Mouse (Mus musculus) mesoderm, embryonic 11.5 days (tissue): Measurements from ENCODE around the gene Celf3.
A peak's percentile ranks its signal among the peaks of the same experiment; 100 is the strongest.

Experiments used
- DNase-seq: peaks from one replicate; pipeline ENCODE4 v3.0.0-alpha.2; 2012; ENCODE audit warnings: low read depth, low spot score

Gene Celf3

DNA sequence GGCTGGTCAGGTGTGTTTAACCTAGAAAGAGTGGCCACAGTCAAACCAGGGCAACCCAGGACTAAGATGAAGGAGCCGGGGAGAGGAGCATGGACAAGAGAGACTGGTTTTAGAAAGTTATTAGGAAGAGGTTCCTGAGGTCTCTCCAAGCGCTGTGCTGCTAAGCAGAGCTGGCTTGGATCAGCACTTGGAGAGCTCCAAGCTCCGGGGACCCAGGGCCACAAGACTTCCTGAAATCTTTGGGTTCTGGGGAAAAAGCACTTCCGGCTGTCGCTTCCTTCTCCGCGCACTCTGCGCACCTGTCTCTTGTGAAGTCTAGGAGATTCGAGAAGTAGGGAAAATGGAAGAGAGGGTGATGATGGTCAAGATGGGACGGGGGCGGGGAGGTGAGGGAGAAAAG lies 1.5 kb downstream of the Celf3 start:
- peak; percentile 51 for DNase-seq

DNA sequence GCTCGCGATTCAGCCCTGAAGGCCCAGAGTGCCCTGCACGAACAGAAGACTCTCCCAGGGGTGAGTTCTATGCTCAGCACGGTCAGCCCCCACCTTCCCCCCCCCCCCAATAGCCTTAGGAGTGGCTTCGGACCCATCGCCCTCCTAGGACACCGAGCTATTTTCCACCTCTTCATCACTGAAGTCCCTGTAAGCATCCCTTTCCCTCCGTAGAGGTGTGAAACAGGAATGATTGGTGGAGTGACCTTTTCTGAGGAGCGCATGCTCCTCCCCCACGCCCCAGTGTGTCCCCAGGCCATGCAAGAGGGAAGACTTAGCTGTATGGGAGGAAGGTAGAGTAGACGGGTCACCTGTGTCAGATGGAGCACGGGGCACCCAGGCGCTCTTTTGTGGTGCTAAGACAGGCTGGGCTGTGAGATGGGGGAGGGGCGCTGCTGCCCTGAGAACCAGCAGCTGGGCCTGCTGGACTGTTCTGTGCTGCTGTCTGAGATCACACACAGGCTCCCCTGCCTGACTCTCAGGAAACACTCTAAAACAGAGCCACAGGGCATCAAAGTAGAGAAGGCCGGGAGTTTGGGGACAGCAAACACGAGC lies 2.3 kb downstream of the Celf3 start, which contains the start of gene Riiad1:
Gene Riiad1, minus strand, starts transcription at position 51 of the 594 bp plus-strand sequence.
- DNase-seq, result no peak

DNA sequence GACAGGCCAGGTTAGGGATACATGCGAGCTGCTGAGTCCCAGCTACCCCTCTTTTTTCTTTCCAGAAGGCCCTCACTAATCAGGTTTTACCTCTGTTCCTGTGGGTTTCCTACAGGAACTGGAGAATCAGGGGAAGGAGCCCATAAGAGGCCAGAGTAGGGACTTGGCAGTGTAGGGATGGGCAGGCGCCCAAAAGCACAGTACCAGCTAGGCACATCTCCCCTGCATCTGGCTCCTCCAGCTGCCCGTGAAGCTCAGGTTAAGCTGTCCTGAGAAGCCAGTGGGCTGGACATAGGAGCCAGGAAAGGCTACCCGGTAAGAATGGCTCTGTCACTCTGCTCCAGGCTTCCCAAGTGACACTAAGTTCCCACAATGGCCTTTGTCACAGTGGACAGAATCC lies 3.3 kb downstream of the Celf3 start:
- DNase-seq, result no peak

DNA sequence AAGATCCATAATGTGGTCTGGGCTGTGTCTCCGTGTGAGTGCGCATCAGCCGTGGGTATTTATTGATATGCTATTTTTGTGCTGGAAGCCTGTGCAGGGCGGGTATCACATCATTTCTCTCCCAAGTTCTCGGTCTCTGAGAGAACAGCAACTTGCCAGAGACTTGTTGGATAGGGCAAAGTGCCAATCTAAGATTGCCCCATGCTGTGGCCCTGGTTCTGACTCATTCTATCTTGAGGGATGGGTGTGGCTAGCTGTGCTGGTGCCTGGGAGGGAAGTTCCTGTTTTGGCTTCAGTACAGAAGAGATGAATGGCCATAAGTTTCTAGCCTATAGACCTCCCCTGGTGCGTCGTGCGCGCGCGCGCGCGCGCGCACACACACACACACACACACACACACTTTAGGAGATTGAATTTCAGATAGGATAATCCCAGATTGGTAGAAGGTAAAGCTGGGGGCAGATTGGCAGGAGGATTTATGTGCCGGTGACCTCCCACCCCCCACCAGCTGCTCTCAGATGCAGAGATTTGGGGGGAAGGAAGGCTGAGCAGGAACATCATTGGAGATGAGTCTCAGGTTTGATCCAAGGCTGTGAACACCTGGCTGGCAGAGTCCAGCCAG lies 4.8 kb downstream of the Celf3 start:
- no peak for DNase-seq

DNA sequence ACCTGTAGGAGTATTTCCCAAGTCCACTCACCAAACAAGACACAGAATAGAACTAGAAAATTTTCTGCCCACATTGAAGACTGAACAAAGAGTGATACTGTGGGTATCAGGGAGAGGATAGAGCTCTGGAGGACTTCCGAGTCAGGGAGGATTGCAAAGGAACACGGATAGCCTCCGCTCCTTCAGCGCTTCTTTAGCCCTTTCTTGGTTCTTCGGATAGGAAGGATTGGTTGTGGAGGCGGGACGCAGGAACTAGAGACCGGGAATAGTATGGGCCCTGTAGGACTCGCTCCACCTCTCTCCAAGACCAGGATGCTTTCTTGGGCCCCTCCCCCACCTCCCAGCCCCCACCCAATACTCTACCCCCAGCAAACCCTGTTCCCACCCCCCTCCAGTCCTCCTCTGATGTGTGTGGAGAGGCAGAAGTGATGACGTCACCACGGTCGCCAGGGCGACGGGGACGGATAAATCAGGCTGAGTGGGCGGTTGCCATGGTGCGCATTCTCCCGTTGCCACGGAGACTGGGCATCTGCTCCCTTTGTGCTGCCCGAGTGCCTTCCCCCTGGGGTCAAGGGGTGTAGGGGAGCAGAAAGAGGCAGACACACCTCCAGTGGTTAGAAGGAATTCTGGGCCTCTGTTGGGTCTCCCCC lies 5.8 kb downstream of the Celf3 start:
- DNase-seq, result peak; percentile 95

DNA sequence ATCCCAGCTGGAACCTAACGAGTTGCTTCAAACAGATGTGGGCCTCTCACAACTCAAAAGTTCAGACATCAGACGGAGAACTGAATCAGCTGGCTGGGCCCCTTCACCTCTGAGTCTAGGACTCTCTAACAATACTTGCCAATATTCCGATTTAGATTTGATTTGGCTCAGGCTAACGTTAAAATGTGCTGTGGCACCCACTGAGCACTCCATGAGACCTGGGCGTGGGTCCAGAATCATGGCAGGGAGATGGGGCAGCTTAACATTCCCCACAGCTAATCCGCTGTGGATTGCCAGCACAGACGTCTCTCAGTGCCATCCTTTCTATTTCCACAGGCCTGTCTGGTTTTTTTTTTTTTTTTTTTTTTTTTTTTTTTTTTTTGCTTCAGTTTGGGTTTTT lies 7.8 kb downstream of the Celf3 start:
- DNase-seq, result no peak

DNA sequence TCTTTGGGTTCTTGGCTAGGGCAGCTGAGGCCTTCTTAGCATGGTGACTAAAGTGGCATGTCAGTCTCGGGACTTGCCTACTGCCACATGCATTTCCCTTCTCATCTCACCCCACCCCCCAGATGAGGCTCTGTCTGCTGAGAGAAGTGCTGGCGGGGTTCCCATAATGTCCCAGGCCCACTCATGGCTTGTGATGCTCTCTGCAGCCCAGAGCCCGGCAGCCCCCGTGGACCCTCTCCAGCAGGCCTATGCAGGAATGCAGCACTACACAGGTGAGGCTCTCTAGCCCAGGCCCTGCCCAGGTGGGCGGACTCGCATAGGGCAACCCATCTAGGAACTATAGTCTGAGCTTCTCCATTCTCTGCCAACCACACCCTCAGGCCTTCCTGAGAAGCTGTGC lies 9.5 kb downstream of the Celf3 start:
- DNase-seq, result no peak

DNA sequence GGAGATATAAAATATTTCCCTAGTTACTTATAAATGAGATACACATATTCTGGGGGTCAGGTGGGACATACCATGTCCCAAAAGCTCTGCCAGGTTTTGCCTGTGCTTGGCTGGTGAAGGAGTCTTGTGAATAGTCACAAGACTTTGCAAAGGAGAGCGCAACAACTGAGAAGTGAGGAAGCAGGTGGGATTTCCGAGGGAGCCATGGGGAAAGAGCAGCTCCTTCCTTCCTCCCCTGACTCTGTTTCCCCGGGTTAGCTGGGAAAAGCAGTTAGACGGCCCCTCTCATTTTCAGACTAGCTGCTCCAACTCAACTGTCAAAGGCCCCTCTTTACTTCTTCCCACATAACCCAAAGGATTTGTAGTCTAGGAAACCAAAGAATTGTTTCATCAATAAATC lies 19.1 kb downstream of the Celf3 start:
- DNase-seq, result no peak

DNA sequence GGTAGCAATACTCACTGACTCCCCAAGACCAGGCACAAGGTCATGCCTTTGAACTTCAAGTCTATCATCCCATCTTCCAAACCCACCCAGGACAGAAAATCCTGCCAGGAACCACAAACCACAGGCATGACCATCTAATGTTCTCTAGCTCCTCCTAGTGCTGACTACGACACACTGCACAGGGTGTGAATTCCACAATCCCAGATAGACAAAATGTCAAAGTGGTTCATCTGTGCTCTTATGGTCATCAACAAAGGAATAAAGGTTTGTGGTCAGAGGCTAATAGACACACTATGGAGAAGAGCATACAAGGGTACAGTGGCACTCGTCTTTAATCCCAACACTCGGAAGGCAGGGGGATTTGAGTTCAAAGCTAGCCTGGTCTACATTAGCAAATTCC lies 24.1 kb downstream of the Celf3 start:
- DNase-seq, result peak; percentile 36

DNA sequence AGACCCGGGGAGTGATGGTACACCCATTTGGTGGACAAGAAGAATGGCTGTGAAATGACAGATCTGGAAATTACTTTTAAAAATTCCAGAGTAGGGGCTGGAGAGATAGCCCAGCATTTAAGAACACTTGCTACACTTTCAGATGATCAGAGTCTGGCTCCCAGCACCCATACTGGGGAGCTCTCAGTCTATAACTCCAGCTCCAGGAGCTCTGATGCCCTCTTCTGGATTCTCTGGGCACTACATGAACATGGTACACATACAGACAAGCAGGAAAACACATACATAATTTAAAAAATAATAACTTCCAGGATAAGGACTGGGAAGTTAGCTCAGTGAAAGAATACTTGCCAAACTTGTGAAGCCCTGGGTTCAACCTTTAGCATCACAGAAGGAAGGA lies 28.6 kb downstream of the Celf3 start:
- no peak for DNase-seq

DNA sequence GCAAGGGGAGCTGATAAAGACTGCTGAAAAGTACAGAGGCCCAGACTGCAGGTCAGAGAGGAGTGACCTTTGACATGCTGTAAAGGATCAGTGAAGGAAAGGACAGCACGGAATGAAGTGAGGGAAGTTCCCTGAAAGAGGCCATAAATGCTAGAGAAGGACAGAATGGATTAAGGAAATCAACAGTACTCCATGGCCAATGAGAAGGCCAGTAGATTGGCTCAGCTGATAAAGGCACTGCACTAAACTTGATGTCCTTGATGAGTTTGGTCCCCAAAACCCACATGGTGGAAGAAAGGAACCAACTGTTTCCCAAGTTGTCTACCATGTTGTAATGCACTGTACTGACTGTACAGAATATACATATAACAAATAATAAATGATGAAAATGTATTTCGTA lies 48.6 kb downstream of the Celf3 start:
- no peak for DNase-seq

DNA sequence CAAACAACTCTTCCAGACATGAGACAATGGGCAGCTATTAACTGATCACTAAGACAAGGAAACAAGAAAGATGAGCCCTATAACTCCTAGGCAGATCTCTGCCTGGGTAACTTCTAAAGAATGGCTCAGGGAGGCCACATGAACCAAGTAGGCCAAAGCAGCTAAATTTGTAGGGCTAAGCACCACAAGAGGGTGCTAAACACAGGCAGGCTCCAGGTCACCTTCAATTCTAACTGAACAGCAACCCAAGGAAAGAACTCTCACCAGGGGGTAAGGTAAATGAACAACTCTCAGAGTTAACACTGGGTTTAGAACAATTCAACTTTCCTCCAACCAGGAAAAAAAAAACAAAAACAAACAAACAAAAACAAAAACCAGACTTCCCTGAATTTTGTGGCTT lies 55.9 kb downstream of the Celf3 start:
- DNase-seq, result no peak

DNA sequence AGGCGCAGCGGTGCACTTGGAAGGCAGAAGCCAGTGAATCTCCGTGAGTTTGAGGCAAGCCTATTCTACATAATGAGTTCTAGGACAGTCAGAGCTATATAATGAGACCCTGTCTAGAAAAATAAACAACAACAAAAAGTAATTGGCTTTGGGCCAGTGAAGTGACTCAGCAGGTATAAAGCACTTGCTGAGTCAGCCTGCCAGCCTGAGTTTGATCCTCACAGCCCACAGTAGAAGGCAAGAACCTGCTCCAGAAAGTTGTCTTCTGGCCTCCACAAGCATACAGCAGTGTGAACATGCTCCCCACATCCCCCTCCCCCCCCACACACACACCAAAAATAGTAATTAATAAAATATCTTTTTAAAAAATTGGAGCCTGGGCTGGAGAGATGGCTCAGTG lies 59.1 kb downstream of the Celf3 start:
- DNase-seq, result no peak
